In the genomic region with DNA sequence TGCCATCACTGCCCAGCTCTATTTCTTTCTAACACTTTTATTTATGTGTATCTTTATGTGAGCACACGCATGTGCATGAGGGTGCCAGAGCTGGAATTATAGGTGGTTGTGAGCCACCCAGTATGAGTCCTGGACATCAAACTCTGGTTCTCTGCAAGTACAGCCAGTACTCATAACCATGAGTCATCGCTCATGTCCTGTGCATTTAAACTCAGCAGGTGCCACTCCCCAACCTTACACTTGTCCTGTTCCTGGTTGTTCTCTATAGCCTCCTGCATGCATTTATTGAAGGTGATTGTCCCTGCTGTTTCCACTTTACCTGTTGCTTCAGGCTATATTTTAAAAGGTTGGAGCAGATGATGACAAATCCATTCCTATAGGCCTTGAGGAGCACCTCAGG, we compare ENCODE assay signal across 28 mouse cellular contexts.
"Had no signal": no experiment of that assay in that cellular context is flagged by ENCODE, and none has a peak within 500 bp of the region (broad histone marks: within the 10 kb centered on the region; RNA-seq: fewer than 3 reads in every experiment).

No protein-coding gene starts in this region.

- H3K9ac ChIP-seq: embryonic facial prominence, embryonic 12.5 days; embryonic facial prominence, embryonic 13.5 days; embryonic facial prominence, embryonic 15.5 days; forebrain, embryonic 12.5 days; forebrain, embryonic 13.5 days; forebrain, embryonic 15.5 days; forebrain, postnatal 0 days had no signal

- DNase-seq: cerebellum, adult 2 months; cerebellum, adult 8-10 months; cerebellum, adult 9-10 months; cerebellum, adult 9-11 months; cerebellum, postnatal 10 days; cerebellum, postnatal 14 days; cerebellum, postnatal 25 days; cerebellum, postnatal 36 days; embryo, embryonic 11 days; forebrain, postnatal 0 days; gastrocnemius, adult 2 months; gastrocnemius, postnatal 10 days; gastrocnemius, postnatal 14 days; gastrocnemius, postnatal 25 days; gastrocnemius, postnatal 36 days; heart, adult 11 months; heart, adult 18-20 months had no signal

- ATAC-seq: forebrain, embryonic 13.5 days; forebrain, embryonic 14.5 days; forebrain, embryonic 15.5 days; forebrain, embryonic 16.5 days; forebrain, postnatal 0 days had no signal

- H3K9me3 ChIP-seq: embryonic facial prominence, embryonic 10.5 days; embryonic facial prominence, embryonic 12.5 days; embryonic facial prominence, embryonic 15.5 days; forebrain, embryonic 10.5 days; forebrain, embryonic 12.5 days; forebrain, embryonic 13.5 days; forebrain, embryonic 15.5 days had no signal

- H3K4me2 ChIP-seq: embryonic facial prominence, embryonic 12.5 days; embryonic facial prominence, embryonic 13.5 days; embryonic facial prominence, embryonic 15.5 days; forebrain, embryonic 12.5 days; forebrain, embryonic 13.5 days; forebrain, embryonic 15.5 days had no signal

- H3K4me3 ChIP-seq: embryonic facial prominence, embryonic 10.5 days; embryonic facial prominence, embryonic 12.5 days; embryonic facial prominence, embryonic 13.5 days; embryonic facial prominence, embryonic 15.5 days; erythroblast, embryonic 14.5 days; forebrain, embryonic 10.5 days; forebrain, embryonic 12.5 days; forebrain, embryonic 13.5 days; forebrain, embryonic 15.5 days; gastrocnemius, adult 2 months had no signal

- H3K27me3 ChIP-seq: embryonic facial prominence, embryonic 12.5 days; embryonic facial prominence, embryonic 13.5 days; embryonic facial prominence, embryonic 15.5 days; forebrain, embryonic 12.5 days; forebrain, embryonic 13.5 days; forebrain, embryonic 15.5 days had no signal

- H3K4me1 ChIP-seq: embryonic facial prominence, embryonic 10.5 days; embryonic facial prominence, embryonic 12.5 days; embryonic facial prominence, embryonic 13.5 days; embryonic facial prominence, embryonic 15.5 days; forebrain, embryonic 10.5 days; forebrain, embryonic 12.5 days; forebrain, embryonic 13.5 days had no signal

- H3K27ac ChIP-seq: embryonic facial prominence, embryonic 10.5 days; embryonic facial prominence, embryonic 12.5 days; embryonic facial prominence, embryonic 13.5 days; embryonic facial prominence, embryonic 15.5 days; forebrain, embryonic 10.5 days; forebrain, embryonic 12.5 days; forebrain, embryonic 13.5 days; forebrain, embryonic 15.5 days; gastrocnemius, adult 2 months had no signal
